Mouse (Mus musculus): ENCODE results near the gene Wdr24.
A peak's percentile ranks its signal among the peaks of the same experiment; 100 is the strongest.
"Not testable (repeated sequence)": the region's sequence is repeated elsewhere in the genome, so short reads cannot be mapped to it uniquely, and the experiment has no call there.

Gene Wdr24

DNA sequence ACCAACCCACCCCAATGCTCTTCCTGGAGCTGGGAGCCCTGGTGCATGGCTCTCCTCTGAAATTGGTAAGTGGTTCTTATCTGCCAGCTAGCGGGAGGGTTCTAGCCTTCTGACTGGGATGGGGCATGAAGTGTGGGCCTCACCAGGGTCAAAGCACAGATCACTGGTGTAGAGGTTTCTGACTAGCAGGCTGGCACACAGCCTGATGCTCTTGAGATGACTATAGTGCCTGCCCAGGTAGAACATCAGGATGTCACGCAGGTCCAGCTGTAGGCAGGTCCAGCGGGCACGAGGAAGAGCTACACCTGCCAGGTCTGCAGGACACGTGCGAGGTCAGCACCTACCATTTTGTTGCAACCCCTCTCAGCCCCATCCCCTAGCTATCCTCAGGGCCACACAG, 36.8 kb downstream of the Wdr24 start:
- no peak for DNase-seq (ENCODE audit: low read depth, low spot score)

DNA sequence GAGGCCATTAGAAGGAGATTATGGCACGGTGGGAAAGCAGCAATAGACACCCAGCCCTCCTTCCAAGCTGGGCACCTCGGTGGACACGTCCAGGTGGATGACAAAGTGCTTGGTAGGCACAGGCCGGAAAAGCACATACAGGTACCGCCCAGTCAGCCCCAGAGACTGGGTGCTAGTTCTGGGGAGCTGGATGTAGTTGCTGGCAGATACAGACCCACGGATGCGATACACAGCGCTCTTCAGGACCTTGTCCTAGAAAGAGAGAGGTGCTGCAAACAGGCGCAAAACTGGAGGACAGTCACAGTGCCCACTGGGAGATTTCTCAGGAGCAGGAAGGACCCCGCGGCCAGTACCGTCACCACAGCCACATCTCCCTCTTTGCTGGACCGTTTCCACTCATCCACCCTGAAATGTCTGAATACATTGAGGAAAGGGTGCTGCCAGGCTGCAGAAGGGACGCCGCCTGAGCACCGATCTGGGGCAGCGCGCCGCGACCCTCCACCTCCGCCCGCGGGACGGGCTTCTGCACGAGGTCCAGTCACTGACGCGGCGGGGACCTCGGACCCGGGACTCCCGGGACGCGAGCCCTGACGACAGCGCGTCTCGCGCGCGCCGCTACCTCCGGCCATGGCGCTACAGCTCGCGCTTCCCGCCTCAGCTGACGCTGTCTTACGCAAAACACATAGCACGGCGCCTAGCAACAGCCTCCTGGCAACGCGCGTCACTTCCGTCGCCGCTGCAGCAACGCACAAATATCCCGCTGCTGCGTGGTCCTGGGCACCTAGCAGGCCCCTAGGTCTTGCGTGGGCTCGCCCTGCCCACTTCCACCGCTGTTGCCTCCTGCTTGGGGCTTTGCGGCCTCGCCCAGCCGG, 37.6 kb downstream of the Wdr24 start, which contains the start of gene Wdr90:
TSS of gene Wdr90 (minus strand) at position 670 of the 872 bp plus-strand sequence.
- peak; percentile 89 for DNase-seq (ENCODE audit: low read depth, low spot score)

DNA sequence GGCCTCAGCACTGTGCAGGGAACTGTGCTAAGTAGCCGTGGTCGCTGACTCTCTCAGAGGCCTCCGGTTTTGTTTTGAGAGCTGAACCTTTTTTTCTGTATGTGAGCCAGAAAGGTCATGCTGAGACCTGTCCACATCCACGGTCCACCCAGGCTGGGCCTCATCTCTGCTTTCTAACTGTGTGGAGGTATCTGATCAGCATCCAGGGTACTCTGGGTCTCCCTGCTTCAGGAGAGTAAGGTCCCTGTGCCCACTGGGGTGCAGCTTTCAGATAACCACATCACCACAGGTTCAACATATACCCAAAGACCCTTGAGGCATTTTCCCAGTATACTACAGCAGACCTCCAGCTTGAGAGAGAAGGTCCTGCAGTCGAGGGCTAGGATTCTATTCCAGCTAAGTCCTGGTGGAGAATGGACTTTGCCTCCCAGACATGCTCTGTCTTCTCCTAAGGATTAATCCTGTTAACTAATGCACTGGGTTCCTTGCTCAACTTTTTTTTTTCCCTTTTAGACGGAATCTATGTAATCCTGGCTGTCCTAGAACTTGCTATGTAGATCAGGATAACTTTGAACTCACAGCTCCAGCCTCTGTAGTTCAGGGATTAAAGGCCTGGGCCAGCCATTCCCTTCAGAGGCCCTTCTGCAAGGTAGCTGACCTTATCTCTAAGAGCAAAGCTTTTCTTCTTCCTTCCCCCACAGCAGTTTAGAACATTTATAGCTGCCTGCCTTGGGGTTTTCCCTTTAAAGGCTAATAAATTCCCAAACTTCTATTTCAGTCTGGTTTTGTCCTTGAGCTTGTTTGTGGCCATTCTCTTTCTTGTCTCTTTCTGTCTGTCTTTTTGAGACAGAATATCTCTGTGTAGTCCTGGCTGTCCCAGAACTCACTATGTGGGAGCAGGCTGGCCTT, 38.5 kb downstream of the Wdr24 start:
- no peak for DNase-seq (ENCODE audit: low read depth, low spot score)

DNA sequence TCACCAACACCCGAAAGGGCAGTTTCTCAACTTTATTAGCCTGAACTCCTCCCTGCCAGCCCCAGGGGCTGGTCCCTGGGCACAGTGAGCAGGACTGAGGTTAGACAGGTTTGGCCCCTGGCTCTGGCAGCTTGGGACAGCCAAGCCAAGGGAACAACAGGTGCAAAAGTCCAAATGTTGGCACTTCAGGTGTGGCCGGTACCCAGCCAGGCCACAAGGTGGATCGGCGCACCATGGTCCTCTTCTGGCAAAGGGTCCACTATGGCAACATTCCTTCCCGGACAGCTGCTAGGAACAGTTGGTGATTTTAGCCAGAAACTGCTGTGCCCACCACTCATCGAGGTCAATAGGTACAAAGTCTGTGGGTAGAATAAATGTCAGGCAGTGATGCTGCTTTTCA, 40.3 kb downstream of the Wdr24 start:
- no peak for DNase-seq (ENCODE audit: low read depth, low spot score)

DNA sequence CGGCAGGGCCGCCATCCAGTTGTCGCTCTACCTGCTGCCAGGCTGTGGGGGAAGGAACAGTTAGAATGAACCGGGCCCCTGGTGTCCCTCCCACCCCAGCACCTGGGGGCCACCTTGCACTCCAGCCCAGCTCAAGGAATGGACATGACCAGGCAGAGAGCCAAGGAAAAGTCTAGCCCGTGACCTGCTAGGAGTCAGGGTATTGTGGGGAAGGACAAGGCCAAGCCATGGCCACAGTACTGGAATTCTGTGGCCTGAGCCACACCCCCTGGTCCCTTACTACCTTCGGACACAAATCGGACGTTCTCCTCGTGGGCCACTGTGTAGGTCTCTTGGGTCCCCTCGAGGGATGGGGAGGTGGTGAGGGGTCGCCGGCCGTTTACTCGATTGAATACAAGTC, 40.9 kb downstream of the Wdr24 start:
- no peak for DNase-seq (ENCODE audit: low read depth, low spot score)

DNA sequence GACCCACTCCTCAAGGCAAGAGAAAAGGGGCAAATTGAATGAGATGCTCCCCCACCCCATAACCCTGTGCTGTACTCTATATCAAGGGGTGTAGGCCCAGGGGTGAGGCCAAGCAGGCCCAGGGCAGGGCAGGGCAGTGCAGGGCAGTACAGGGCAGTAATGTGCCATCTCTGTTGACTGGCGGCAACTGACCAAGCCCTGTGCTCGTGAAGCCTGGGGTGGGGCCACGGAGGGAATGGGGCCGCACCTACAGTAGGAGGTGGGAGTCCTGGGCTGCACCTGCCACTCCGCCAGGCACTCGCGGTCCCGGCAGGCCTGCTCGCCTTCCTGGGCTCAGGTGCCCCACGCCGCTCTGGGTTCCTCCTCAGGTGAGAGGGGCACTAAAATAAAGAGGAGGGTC, 41.9 kb downstream of the Wdr24 start:
- DNase-seq (ENCODE audit: low read depth, low spot score), result no peak

DNA sequence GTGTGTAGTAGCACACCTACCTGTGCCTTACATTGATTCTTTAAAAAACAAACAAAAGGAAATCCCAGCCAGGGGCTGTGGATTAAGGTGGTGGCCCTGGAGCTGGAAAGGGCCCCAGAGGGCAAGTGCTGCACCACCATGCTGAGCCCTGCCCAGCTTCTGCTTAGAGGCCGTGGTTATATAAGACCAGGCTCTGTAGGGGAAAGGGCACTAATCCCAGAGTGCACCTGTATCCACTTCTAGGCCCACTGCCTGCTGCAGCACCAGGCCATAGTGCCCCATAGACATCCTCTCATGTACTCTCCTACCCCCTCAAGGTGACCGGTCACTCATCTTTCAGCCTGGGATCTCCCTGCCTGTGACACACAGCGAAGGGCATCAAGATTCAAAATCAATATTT, 42.7 kb downstream of the Wdr24 start:
- no peak for DNase-seq (ENCODE audit: low read depth, low spot score)

DNA sequence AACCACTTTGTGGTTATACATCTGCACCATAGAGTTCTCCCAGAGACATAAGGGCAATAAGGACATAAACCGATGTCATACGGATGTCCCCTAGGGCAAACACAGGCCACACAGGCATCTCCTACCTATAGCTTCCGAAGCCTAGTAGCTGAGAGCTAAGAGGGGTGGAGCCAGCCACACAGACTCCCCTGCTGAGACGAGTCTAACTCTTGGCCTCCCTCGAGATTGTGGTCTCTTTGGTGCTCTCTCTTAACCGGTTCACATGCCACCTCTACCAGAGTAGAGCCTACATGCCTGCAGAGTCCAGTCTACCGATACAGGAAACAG, 44.0 kb downstream of the Wdr24 start:
- DNase-seq (ENCODE audit: low read depth, low spot score), result peak; percentile 61

DNA sequence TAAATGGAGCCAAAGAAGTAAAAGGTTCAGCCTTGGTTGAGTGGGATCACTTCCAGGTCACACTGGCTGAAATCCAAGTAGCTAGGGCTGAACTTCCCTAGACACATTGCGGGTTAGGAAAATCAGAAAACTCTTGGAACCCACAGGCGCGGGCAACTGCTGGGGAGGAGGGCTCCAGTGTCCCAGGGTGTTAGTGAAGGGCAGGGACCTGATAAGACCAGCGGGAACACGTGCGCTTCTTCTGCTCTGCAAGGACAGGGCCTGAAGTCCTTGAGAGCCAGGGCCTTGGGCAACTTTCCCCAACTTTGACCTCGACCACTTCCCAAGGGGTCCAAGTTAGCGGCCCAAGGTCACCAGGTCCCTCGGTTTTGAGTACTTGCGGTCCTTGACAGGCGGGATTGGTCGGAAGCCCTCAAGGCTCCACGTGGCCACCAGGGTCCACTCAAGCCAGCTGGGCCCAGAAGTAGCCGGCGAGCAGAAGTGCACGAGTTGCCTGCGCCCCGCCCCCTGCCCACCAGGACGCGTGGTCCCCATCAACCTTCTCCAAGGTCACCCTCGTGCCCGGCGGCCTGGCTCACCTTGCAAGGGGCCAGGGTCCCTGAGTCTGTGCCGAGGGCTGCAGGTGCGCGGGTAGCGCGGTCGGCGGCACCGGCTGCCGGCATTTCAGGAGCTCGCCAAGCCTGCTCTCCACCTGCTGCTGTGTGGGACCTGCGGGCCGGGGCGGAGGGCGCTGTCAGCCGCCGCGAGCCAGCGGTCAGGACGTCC, 44.6 kb downstream of the Wdr24 start:
- no peak for DNase-seq (ENCODE audit: low read depth, low spot score)

DNA sequence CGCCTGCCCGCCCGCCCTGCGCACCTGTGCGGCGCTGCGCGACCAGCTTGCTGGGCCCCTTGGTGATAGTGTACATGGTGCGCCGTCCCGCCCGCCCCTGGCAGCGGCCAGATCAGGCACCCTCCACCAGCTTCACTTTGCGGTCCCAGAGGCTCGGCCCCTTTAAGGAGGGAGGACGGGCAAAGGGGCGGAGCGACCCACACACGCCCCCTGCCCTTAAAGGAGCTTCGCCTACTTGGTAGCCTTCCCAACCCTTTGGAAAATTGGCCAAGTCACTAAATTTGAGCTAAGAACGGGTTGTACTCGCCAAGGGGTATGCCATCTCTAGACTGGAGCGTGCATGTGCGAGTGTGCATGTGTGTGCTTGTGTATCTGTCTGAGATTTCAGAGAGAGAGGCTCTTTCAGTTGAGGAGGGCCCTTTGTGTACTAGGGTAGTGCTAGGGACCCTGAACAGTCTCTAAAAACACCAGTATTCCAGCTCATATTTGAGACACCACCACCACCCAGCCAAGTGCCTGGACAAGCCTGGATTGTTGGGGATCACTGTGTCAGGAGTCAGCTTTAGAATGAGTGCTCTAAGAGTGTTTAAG, 45.3 kb downstream of the Wdr24 start, which contains the start of gene Mcrip2:
TSS of gene Mcrip2 (minus strand) at position 164 of the 591 bp plus-strand sequence.
- DNase-seq (ENCODE audit: low read depth, low spot score), result peak; percentile 92

DNA sequence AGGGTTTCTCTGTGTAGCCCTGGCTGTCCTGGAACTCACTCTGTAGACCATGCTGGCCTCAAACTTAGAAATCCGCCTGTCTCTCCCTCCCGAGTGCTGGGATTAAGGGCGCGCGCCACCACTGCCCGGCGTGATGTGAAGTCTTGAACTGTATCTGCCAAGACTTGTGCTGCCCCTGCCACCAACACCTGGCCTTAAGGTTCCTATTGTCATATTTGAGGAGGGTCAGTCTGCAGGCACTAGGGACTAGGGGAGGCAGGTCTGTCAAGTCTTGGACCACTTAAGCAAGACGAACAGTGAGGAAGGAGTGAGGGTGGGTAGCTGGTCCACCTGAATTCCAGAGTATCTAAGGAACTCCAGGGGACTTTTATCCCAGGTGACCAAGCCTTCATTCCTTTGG, 46.1 kb downstream of the Wdr24 start:
- no peak for DNase-seq (ENCODE audit: low read depth, low spot score)

DNA sequence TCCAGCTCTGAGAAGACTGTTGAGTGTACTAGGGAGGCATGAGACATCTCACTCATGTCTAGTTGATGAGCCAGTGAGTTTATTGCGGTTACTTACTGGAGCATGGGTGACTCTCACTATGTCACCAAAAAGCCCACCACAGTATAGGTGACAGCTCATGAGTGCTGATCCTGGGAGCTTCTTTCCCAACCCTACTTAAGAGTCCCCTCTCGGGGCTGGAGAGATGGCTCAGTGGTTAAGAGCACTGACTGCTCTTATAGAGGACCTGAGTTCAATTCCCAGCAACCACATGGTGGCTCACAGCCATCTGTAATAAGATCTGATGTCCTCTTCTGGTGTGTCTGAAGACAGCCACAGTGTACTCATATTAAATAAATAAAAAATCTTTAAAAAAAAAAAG, 46.5 kb downstream of the Wdr24 start:
- no peak for DNase-seq (ENCODE audit: low read depth, low spot score)

DNA sequence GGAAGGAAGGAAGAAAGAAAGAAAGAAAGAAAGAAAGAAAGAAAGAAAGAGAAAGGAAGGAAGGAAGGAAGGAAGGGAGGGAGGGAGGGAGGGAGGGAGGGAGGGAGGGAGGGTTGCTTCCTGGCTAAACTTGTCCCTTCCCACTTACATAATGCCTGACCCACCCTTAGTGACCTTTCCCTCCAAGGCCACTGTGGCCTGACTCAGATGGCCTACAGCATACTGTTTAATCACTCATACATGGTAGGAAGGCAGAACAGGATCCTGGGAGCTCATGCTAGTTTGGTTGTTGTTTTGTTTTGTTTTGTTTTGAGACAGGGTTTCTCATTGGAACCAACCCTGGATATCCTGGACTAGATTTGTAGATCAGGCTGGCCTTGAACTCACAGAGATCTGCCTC, 48.1 kb downstream of the Wdr24 start:
- DNase-seq (ENCODE audit: low read depth, low spot score), result not testable (repeated sequence)

DNA sequence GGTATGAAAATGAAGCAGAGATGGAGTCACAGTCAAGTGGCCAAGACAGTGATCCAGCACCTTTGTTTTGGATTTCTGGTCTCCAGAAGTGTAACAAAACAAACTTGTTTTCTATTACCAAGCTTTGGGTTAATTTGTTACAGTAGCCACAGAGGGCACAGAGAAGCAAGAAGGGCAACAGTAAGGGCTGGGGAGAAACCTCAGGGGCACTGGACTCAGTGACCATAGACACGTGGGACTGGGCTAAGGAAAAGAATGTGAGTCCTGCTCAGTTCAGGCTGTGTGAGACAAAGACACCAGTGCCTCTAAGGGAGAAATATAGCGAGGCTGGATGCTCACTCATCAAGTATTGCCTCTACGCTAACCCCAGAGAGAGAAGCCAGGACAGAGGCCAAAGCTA, 49.2 kb downstream of the Wdr24 start:
- no peak for DNase-seq (ENCODE audit: low read depth, low spot score)

DNA sequence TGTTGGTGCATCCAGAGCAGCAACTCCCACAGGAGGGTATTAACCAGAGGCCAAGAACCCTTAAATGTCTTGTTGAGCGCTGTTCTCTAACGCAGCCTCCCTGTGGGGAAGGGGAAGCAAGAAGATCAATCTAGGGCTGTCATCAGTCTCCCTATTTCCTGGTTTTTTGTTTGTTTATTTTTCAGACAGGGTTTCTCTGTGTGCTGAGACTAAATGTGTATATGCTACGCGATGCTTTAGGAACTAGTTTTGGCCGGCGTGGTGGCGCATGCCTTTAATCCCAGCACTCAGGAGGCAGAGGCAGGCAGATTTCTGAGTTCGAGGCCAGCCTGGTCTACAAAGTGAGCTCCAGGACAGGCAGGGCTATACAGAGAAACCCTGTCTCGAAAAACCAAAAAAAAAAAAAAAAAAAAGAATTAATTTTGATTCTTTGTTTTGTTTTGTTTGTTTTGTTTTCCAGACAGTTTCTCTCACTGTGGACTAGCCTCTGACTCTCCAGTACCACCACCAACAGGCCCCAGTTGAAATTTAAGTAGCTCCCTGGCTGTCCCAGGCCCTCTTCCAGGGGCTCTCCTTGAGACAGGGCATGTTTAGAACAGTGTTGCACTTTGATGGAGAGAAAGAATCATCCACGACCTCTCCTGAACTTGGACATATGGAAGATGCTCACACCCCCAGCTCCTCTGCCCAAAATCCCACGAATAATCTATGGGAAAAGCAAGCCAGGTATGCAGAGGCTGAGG, 50.1 kb downstream of the Wdr24 start:
- no peak for DNase-seq (ENCODE audit: low read depth, low spot score)

DNA sequence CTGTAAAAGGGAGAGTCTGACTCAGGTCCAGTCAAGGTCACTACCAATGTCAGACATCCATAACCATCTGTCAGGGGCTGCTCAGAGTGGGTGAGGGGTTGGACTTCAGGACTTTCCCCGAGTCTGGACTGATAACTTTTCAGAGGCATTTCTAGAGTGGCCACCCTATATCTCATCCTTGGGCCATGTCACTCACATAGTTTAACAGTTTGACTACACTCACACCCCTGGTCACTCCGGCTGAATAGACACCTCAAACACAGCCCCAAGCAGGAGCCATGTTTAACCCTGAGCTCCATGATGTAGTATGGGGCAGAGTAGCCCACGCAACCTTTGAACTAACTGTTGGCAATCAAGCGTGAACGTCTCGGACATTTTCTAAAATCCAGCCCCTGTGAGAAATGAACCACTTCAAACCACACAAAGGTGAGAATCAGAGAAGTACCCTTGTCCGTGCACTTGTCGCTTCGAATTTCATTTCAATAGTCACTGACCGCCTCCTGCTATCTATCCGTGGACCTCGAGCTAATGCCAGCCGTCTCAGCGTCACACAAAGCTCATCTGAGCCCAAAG, 50.8 kb downstream of the Wdr24 start:
- no peak for DNase-seq (ENCODE audit: low read depth, low spot score)

DNA sequence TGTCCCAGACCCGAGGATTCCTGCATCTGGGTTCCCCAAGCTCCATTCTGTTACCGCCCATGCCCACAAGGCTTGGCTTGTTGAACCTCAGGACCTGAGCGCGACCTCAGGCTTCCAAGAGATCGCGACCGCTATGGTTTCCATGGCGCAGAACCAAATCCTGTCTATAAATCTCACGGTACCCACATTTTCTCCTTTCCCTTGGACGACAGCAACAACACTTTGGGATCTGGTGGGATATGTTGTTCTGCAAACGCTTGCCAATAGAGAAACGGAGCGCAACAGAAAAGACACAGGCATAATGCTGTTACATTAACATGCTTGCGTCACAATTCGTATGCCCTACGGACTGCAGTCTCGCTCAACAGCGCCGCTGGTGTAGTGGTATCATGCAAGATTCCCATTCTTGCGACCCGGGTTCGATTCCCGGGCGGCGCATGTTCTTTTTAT, 51.3 kb downstream of the Wdr24 start, which contains the start of gene Mettl26:
TSS of gene Mettl26 (plus strand) at position 354 of the 450 bp plus-strand sequence.
- peak; percentile 89 for DNase-seq (ENCODE audit: low read depth, low spot score)

DNA sequence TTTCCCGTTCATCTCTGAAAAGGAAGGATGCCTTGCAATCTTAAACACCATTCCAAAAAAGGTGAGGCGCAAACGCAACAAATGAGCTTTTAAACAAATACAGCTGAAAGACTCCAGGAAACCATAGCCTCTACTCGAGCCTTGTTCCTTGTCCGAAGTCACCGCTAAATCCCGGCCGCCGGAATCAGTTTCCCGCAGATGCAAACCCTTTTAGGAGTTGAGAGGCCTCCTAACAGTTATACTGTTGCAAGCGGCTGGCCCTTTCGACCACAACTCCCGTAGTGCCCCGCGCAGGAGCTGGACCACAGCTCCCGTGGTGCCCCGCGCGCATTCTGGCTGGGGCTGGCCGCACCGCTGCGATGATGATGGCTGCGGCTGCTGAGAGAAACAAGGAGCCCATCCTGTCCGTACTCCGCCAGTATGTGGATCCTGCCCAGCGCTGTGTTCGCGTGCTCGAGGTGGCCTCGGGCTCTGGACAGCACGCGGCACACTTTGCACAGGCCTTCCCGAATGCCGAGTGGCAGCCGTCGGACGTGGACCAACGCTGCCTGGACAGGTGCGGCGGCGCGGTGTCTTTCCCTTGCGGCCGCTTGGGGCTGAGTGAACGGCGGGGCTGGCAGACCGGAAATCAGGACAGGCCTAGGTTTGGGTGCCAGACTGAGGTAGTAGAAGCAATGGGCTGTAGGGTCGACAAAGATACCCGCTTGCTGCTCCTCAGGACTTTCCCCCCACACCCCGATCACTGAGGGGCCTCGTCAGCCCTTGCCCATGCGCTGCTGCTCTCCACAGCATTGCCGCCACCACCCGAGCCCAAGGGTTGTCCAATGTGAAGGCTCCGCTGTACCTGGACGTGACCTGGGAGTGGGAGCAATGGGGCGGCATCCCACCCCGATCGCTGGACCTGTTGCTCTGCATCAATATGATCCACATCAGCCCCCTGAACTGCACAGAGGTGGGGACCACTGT, 52.0 kb downstream of the Wdr24 start:
- DNase-seq (ENCODE audit: low read depth, low spot score), result no peak

DNA sequence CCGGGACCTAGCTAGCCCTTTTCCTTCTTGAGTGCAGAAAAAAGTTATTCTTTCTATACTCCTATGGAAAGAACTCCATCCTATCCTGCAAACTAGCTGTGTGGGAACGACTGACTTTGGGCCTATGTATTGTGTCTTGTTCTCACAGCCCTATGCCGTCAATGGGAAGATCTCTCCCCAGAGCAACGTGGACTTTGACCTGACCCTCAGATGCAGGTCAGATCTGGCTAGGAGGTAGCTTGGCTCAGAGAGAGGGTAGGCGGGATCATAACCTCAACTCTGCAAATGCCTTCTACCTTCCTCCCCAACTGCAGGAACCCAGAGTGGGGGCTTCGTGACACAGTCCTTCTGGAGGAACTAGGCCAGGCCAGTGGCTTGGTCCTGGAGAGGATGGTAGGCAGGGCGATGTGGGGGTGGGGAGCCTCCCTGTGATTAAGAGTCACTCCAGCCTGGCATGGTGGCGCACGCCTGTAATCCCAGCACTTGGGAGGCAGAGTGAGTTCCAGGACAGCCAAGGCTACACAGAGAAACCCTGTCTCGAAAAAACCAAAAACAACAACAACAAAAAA, 53.0 kb downstream of the Wdr24 start:
- no peak for DNase-seq (ENCODE audit: low read depth, low spot score)

Measured in R1 (cell line).